Mouse (Mus musculus): ENCODE measurements around the gene Ctrb1. TPM values are rescaled to one million over a fixed set of nuclear protein-coding genes. Genes with fewer than 3 reads are reported as not detected.
"Not testable (repeated sequence)": the region's sequence is repeated elsewhere in the genome, so short reads cannot be mapped to it uniquely, and the experiment has no call there.

Ctrb1 gene
- total RNA-seq, 2 experiments from 2014 or later: not detected

DNA sequence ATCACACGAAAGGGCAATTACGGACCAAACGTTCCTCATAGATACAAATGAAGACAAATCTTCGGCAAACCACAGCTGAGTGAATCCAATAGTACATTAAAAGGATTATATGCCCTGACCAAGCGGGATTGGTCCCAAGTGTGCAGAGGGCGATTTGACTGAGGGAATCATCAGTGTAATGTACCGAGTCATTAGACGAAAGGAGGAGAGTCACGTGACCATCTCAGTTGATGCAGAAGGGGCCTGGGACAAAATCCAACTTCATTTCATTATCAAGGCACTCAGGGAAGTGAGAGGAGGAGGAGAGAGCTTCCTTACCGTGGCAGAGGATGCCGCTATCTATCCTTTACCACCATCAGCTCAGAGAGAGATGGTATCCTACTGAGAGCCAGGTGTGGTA, 9.7 kb downstream of the Ctrb1 start:
- DNase-seq: no peak

DNA sequence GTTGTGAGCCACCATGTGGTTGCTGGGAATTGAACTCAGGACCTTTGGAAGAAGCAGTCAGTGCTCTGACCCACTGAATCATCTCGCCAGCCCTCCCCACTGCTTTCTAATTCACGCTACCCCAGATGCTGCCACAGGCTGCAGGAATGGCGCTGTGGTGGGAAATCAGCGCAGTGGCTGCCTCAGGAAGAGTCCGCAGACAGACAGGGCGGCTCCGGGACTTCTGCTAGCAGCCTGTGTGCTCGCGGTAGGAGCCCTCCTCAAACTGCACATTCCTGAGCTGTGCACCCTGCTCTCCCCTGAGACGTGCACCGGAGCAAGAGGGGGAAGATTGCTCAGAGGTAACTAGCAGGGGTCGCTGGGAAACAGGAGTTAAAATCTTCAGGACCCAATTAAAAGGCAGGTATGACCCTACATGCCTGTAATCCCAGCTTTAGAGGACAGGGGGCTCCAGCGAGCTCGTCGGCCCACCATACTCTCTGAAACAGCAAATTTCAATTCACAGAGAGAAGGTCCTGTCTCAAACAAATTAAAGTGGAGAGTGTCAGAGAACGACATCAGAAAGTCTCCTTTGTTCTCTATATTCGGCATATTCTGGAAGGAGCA, 10.3 kb downstream of the Ctrb1 start:
- no peak for DNase-seq

DNA sequence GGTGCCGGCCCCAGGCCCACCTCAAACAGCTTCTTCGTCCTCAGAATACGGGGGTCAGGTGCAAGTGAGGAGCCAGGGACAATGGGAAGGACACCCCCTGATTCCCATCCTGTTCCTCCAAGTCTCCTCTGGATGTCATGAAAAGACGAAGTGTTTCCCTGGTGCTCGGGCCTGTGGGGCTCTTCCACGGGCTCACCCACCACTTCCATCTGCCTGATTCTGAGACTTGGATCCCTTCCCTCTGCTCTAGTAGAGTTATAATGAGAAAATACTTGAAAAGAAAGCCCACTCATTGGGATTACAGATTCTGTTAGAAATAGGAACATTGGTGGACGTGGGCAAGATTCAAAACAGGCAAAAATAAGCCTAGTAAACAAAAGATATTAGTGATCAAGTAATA, 12.0 kb downstream of the Ctrb1 start:
- DNase-seq: no peak

DNA sequence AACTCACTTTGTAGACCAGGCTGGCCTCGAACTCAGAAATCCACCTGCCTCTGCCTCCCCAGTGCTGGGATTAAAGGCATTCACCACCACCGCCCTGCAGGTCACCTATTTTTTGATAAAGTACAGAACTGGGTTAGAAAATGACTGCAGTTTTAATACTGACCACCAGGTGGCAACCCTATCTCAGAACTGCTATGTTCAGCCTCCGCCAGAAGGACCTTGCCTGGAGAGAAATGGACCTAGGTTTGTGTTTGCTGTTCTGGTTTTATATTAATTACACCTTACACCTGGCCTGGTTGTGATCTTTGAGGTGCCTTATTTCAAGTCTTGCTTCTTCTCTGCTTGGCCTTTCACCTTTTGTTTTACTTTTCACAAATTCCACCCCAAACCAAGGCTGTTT, 12.7 kb downstream of the Ctrb1 start:
- DNase-seq: peak; percentile 17

DNA sequence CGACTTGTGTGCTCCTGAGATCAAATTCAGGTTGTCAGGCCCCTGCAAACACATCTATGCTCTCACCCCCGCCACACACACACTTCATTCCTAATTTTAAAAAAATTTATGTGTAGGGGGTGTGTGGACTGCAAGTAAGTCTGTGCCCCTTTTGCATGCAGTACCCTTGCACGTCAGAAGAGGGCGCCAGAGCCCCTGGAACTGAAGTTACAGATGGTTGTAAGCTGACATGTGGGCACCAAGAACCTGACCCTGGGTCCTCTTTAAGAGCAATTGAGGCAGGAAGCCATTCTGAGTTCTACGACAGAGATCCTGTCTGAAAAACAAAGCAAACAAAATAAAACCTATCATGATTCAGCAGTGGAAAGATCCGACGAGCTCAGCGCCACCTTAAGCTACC, 14.6 kb downstream of the Ctrb1 start:
- DNase-seq: no peak

DNA sequence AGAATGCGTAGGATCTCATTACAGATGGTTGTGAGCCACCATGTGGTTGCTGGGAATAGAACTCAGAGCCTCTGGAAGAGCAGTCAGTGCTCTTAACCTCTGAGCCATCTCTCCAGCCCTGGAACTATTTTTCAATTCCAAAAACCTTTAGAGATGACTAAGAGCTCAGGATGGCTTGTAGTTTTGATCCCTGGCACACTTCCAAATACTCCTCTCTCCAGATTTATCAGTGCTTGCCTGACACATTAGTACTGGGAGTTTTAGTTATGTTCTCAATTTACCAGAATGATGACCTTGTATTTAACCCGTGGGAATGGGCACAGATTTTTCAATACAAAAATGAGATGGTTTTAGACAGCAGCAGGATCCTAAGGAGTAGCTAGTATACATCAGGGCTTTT, 24.1 kb downstream of the Ctrb1 start:
- no peak for DNase-seq

DNA sequence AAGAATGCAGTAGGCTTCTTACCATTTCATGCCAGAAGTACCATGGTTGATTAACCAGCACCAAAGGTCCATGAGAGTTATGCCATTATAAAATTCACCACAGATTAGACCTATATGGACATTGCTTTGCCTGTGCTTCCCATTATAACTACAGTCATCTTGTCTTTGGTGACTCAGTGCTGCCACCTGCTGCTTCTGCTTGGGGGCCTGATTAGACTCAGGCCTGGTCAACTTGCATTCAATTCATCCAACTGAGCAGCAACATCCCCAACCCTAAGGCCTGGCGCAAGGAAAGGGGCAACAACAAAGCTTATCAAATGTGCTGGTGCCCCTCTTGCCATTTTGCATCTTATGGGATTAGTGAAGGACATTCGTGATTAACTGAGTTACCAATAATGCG, 28.3 kb downstream of the Ctrb1 start:
- DNase-seq: peak; percentile 46

DNA sequence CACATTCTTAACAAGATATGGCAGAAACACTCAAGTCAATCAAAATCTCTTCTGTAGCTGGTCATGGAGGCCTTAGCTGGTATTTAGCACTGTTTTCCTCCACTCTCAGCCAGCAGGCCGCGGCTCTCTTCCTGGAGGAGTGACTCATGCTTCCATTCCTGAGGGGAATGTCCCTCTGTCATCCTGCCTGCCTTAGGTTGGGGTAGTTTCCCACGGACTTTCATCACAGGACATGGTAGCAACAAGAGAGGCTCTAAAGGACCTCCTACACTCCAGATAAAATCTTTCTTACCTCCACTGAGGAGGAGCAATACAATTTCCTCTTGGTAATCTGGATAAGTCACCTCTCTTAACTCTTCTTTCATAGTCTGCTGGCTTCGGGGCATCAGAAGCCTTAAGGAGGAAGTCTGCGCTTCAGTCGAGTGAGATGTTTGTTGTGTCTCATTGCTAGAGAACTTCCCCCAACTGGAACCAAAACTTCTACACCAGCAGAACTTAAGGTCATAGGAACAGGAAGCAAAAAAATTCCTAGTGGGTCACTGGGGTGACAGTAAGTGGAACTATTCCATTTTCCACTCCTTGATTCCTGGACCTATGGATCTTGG, 31.9 kb downstream of the Ctrb1 start:
- DNase-seq: no peak

DNA sequence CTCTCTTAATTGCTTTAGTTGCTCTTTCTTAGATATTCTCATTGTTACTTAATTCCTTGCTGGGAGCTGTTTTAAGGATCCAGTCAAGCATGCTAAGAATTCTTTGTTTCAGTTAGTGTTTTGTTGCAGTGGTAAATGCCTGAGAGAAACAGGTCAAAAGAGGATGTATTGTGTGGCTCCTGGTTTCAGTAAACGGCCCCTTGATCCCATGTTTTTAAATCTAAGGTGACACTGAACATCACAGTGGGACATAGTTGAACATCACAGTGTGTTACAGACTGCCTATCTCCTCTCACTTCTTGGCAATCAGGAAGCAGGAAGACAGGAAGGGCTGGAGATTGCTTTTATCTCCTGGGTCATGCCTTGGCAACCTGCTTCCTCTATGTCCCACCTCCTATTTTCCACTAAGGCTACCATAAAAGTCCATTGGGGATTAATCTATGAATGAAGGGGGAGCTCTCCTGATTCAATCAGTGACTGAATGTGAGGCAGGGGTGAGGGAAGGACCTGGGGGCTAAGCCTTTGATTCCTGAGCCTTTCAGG, 33.4 kb downstream of the Ctrb1 start:
- DNase-seq: no peak

DNA sequence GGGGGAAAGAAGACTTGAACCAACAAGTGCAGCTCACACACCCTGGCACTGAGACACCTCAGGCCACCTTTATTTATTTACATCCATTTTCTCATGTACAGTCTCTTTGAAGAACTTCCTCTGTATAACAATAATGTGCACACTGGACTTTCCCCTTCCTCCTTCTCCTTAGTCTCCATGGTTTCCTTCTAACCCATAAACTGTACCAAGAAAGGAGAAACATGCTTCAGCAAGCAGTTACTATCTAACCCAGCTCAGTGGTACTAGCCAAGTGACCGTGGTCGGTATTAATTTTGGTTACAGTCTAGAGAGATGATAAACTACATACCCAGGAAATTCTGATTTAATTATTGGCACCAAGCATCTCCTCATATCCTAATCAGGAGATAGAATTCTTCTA, 37.3 kb downstream of the Ctrb1 start:
- DNase-seq: no peak

DNA sequence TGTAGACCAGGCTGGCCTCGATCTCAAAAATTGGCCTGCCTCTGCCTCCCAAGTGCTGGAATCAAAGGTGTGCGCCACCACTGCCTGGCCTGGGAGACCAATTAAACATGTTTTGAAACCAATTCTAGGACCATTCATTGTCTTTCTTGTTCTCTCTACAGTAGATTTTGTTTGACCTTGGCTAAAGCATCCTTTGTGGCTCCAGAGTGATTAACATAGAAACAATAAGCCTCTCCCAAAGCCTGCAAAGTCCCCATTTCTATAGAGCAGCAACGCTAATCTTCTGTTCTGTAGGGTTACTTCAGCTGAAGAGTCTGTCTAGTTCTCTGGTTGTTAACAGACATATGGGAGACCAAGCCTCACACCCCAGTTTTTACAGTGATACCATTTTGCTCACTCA, 40.2 kb downstream of the Ctrb1 start:
- no peak for DNase-seq

DNA sequence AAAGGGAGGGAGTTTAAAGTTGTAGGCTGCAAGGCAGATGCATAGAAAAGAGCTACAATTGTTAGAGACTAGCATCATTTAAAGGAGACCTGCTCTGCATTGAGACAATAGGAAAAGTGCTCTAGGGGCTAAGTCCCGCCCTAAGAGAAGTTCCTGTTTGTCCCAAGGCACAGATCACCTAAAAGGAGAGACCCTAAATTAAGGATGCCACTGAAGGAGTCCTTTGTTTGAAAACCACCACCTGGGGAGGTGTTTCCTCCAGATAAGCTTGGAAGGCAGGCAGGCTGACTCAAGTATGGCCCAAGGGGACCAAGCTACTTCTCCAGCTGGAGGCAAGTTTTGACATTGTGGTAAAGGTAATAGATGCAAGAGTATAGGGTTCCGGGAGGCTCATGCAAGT, 42.0 kb downstream of the Ctrb1 start:
- DNase-seq: no peak

DNA sequence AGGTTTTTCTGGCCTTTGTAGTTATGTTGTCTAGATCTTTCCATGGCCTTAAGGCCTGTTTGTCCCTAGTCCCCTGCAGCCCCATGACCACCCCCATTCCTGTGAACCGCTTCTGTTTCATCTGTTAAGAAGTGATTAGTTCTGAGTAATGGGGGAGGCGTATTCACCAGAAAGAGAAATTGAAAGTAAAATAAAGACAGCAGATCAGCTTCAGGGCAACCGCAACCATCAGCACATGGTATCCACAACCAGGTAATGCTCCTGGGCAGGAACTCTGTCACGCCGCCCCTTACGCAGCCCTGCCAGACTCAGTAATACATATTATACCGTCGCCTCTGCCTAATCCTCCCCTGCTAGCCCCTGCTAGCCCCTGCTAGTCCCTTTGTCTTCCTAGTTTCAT, 45.1 kb downstream of the Ctrb1 start:
- no peak for DNase-seq

DNA sequence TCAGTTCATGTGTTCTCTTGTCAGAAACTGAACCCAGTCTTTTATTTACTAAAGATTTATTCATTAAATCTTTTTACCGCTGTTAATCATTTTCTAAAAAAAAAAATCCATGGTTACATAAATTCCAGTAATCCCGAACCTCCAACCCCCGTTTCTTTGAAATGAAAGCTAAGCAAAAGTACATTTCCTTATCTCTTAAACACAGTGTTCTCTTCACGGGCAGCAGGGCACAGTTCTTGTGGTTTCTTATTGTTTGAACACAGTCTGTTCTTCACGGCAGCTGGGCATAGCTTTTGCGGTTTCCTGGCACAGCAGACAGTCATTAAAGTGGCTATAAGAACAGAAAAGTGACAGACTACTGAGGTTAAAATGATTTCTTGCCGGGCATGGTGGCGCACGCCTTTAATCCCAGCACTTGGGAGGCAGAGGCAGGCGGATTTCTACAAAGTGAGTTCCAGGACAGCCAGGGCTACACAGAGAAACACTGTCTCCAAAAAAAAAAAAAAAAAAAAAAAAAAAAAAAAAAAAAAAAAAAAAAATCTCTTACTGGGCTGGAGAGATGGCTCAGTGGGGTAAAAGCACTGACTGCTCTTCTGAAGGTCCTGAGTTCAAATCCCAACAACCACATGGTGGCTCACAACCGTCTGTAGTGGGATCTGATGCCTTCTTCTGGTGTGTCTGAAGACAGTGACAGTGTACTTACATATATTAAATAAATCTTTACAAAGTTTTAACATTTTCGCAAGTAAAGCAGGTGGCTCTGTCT, 46.3 kb downstream of the Ctrb1 start:
- DNase-seq: not testable (repeated sequence)

DNA sequence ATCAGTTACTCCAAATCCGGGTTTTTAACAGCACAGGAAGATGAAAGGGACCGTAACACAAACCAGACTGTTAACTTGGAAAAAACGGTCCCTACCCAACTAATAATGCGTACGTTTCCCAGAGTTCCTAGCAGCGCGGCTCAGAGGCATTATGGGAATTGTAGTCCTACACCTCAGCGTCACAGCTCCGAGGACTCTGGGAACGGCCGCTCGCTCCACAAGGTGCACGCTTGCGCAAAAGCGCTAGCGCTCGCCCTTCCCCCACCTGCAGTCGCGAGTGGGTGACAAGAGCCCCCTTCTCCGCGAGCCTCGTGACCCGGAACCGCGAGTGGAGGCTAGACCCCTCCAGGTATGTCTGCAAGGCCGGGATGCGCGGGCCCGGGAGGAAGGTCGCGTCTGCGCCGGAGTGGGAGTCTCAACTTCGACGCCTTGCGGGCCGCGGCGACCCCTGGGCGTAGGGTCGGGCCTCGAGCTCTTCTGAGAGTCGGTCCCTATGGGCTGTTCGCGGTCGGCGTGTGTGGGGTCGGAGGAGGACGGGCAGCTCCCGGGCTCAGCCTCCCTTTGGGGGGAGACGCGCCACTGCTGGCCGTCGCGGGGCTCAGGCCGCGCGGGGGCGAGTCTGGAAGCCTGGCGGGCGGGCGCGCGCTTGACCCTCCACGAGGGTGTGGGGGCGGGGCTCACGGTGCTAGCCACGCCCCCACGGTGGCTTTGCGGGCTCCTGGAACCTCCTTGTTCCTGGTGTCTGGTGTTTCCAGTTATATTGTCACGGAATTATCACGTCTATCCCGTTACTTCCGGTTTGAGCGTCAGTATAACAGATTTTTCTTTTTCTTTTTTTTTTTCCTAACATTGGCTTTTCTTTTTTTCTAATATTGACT, 47.3 kb downstream of the Ctrb1 start, which contains the start of gene Zfp1:
Gene Zfp1 (plus strand): TSS at position 138 of the 878 bp plus-strand sequence.
- peak; percentile 89 for DNase-seq

DNA sequence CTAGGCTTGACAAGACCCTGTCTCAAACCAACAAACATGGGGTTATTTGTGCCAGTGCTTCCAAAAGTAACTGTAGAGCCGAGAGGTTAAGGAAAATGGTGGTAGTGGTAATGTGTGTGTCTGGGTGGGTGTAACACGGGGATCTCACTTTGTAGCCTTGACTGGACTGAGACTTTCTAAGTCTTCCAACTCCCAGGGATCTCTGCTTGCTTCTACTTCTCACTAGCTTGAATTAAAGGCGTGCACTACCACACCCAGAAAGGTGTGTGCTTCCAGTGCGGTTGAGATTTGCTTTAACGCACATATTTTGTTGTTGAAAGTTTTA, 47.9 kb downstream of the Ctrb1 start:
- no peak for DNase-seq

DNA sequence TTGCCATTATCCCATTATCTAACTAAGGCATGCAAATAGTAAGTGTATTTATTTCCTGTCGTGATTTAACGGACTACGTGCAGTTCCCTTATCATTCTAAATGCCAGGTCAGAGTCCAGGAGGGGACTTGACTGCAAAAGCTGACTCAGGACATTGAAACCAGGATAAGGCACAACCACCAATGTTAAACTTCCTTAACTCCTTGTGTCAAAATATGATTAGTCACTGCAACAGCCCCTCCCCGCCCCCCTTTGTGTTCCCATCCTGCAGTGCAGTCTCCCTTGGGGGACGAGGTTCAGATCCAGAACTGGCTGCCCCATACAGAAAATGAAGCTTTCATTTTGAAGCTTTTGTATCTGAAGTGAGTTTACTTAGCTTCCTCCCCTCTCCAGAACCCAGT, 48.3 kb downstream of the Ctrb1 start:
- no peak for DNase-seq

DNA sequence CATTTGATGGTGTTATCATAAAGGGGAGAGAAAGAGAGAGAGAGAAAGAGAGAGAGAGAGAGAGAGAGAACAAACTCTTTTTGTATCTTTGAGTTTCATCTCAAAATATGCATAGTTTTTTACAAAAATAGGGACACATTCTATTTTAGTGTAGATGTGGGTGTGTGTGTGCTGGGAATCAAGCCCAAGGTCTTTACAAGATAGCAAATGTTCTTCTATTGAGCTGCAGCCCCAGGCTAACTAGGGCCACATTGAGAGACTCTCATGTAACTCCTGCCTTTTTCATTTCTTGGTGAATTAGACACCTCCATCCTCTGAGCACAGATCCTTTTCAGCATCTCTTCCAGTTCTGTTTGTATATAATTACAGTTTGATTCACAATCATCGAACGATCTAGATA, 49.7 kb downstream of the Ctrb1 start:
- no peak for DNase-seq

DNA sequence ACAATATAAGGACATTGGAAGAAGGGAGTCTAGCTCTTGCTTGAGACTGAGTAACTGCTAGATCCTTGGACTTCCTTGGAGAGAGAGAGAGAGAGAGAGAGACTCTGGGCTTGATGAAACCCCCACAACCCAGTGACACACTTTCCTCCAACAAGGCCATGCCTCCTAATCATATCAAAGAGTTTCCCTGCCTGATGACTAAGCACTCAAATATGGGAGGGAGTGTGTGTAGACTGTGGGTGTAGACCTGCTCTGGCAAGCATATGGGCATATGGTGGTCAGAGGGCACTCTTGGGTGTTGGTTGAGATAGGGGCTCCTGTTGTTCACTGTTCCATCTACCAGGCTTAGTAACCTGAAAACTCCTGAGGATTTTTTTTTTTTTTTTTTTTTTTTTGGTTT, 52.7 kb downstream of the Ctrb1 start:
- no peak for DNase-seq
